Mouse (Mus musculus): Measurements from ENCODE around the gene Plppr3.

Plppr3 gene

DNA sequence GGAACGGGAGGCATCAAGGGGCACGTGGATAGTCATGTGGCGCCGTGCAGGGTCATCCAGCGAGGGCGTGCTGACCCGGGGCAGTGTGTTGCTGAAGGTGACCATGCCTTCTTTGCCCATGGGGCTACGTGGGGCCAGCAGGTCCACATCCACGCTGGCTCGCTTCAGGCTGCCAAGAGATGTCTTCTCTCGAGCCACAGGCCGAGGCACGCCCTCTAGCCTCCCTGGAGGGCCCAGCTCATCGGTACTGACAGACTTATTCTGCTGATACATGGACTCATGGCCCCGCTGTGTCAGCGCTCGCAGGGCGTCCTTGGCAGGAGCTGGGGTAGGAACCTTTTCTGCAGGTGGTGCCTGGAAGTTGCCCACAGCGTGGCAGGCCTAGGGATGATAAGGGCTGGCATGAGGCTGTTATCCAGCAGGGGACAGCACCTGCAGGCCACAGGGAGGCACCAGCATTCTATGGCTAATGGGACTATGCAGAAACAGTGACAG lies 8.6 kb downstream of the Plppr3 start:
- DNase-seq (ENCODE audit: low spot score), result no peak

DNA sequence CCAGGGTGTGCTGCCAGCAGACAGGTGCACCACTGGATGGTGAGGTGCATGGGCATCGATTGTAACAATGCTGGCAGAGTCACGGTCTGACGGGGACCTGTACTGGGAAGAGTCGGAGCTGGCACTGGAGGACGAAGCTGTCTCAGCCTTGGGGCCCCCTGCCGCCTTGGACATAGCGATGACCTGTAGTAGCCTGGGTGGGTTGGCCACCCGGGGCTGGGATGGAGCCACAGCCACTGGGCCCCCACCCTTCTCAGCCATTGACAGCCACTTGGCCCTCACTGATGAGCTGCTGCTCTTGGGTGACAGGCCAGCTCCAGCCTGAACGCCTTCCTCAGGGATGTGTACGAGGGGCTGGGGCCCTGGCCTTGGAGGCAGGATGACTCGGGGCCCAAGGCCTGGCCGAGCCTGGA lies 9.2 kb downstream of the Plppr3 start:
- no peak for DNase-seq (ENCODE audit: low spot score)

DNA sequence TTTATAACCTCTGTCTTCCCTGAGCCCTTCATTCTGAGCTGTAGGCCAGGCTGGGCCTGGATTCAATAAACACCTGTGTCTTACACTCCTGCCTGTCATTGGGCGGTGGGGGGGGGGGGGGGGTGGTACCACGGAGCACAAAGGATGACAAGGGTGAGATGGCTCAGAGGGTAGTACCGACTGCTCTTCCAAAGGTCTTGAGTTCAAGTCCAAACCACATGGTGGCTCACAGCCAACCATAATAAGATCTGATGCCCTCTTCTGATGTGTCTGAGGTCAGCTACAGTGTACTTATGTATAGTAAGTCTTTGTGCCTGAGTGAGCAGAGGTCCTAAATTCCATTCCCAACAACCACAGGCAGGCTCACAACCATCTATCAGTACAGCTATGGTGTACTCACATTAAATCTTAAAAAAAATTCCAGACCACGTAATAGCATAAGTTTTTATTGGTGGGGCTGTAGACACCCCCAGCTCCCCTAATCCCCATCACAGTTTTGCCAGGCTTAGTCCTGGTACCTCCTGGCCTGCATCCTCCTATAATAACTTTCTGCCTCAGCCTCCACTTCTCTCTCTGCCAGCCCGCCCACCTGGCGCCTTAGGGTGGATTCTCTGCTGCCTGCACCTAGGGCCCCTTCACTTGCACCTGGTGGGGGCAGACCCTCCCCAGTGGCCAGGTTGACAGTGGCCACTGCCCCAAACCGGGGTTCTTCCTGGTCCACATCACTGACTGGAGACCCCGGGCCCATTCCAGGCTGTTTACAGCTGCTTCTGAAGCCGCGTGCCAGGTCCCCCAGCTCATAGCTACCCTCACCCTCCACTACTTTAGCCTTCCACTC lies 9.9 kb downstream of the Plppr3 start:
- DNase-seq (ENCODE audit: low spot score), result no peak

DNA sequence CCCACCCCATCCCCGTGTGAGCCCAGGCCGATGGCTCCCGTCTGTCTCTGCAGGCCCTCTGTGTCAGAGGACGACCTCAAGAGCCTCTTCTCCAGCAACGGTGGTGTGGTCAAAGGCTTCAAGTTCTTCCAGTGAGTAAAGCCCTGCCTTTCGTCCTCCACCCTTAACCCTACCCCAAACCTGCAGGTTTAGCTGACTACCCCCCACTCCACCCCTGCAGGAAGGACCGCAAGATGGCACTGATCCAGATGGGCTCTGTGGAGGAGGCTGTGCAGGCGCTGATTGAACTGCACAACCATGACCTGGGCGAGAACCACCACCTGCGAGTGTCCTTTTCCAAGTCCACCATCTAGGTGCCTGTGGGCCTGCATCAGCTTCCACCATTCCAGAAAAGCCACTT lies 11.5 kb downstream of the Plppr3 start:
- DNase-seq (ENCODE audit: low spot score), result no peak

DNA sequence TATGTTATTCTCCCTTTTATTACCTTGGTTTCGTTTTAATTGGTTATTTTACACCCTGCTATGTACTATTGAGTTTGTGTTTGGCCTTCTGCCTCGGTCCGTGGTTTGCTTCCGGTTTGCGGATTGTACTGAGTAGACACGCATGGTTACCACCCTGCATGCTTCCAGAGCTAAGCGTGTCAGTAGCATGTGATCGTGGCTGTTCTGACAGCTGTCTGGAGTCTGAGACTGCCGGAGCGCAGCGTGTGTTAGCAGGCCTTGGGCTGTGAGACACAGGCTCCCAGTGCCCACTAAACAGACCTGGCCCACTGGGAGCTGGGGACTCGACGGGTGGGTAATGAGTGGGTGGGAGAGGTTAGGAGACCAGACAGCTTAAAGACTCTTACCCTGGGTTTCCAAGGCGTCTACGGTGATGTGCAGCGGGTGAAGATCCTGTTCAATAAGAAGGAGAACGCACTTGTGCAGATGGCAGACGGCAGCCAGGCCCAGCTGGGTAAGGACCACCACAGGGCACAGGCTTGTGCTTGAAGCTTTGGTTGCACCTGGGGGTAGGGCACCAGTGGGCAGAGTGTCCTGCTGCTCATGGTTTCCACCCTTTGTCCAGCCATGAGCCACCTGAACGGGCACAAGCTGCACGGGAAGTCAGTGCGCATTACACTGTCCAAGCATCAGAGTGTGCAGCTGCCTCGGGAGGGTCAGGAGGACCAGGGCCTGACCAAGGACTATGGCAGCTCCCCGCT lies 12.2 kb downstream of the Plppr3 start:
- DNase-seq (ENCODE audit: low spot score), result no peak

DNA sequence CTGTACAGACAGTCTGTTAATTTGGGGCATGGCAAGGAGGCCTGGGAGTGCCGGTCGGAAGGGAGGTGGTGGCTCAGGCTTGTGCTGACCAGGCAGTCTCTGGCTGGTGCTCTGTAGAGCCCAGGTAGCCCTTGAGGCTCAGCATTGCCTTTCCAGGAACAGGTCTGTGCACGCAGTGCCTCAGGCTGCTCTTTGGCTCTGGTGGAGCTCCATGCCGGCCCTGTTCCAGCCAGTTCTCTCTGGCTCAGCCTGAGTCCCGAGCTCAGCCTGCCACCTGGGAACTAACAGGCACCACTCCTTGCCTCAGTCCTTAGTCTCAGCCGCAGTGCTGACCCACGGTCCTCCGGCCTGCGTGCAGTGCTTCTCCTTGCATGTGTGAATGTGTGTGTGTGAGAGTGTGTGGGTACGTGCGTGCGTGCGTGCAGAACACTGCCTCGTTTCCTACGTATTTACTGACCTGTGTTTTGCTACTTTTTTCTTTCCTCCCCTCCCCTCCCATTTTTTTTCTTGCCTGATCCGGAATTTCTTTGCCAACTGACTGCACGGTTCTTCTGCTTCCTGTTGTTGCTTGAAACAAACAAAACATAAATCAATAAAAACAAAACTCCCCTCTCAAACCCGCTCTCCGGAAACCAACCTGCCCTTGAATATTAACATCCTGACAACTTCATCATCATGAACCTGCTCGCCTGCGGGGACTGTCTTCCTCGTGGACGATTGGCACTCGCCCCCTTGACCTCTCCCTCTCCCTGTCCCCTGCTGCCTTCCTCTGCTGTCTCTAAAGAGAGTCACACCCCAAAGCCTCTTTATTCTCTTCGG lies 13.0 kb downstream of the Plppr3 start:
- DNase-seq (ENCODE audit: low spot score), result no peak

DNA sequence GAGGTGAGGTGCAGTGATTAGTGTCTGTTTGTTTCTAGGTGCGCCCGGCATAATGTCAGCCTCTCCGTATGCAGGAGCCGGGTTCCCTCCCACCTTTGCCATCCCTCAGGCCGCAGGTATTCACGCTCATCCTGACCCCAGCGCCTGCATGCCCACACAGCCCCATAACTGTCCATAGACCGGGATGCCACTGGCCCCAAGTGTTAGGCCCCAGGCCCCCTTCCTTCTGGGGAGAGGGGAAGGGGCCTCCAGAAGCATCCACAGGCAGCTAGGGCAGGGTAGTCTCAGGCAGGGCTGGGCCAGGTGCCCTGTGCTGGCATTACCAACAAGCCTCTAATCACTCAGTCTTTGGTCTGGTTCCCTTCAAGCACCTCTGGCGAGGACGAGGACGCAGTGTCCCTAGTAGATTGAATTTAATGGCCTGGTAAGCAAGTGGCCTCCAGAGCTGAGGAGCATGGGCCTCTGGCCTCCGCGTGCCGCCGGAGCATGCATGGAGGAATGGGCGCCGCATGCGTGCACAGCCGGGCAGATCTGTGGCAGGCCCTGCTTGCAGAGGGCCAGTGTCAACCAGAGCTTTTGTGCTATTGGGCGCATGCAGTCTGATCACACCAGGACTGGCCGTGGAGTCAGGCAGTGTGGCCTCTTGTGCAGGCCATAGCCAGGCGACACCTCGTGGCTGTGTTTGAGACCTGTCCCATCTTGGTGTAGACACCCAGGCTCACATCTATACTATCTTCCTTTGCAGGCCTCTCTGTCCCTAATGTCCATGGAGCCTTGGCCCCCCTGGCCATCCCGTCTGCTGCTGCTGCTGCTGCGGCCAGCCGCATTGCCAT lies 14.1 kb downstream of the Plppr3 start:
- DNase-seq (ENCODE audit: low spot score), result no peak

DNA sequence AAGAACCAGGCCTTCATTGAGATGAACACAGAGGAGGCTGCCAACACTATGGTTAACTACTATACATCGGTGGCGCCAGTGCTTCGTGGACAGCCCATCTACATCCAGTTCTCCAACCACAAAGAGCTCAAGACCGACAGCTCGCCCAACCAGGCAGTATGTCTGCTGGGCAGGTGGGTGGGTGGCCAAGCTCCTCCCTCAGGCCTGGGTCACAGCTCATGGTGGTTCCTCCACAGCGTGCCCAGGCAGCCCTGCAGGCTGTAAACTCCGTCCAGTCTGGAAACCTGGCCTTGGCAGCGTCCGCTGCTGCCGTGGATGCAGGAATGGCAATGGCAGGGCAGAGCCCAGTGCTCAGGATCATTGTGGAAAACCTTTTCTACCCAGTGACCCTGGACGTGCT lies 15.3 kb downstream of the Plppr3 start:
- no peak for DNase-seq (ENCODE audit: low spot score)

DNA sequence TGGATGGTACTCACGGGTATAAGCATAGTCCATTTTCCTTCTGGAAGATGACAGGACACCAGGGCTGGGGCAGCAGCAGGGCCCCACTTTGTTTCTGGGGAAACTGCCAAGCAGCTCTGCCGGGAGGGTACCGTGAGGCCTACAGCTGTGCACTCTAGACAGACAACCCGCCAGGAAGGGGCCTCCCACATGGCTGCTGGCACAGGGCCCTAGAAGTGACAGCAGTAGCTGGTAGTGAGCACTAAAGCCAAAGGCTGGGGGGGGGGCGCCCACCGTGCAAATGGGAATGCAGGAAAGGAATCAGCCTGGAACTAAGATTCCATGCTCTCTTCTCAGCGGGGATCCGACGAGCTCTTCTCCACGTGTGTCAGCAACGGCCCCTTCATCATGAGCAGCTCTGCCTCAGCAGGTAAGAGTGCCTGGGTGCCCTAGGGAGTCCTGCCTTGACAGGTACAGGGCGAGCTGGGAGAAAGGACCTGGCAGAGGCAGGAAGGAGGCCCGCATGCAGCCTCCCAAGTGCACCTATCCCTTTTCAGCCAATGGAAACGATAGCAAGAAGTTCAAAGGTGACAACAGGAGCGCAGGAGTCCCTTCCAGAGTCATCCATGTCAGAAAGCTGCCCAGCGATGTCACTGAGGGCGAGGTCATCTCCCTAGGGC lies 15.9 kb downstream of the Plppr3 start:
- DNase-seq (ENCODE audit: low spot score), result no peak

DNA sequence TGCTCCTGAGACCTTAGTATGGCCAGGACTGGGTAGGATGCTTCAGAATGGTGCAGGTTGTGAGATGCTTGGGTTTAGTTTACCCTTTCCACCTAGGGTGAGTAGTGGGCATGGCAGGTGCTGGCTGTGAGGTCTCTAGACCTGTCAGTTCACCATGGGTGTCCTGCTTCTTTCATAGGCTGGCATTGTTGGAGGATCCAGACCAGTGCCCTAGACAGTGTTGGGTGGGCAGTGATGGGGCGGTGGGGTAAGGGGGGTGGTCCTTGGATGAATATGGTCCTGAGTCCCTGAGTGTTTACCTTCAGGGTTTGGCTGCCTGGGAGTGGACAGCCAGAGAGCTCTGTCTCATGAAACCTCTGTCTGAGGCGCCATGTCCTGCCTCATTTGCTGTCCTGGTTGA lies 16.5 kb downstream of the Plppr3 start:
- DNase-seq (ENCODE audit: low spot score), result no peak

DNA sequence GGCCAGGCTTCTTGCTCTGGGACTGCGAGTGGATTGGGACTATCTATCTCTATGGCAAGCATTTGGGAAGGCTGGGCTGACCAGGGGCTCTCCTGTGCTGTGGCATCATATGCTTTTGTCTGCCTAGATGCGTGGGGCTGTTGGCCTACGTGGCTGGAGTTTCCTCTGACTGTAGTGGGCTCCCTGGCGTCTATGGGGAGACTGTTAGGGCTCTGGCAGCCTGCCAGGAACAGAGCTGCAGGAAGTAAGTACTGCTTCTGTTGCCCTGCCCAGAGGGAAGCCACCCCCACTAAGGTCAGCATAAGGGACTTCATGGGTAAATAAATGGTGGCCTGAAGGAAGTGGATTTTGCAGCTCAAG lies 17.0 kb downstream of the Plppr3 start:
- DNase-seq (ENCODE audit: low spot score), result no peak

DNA sequence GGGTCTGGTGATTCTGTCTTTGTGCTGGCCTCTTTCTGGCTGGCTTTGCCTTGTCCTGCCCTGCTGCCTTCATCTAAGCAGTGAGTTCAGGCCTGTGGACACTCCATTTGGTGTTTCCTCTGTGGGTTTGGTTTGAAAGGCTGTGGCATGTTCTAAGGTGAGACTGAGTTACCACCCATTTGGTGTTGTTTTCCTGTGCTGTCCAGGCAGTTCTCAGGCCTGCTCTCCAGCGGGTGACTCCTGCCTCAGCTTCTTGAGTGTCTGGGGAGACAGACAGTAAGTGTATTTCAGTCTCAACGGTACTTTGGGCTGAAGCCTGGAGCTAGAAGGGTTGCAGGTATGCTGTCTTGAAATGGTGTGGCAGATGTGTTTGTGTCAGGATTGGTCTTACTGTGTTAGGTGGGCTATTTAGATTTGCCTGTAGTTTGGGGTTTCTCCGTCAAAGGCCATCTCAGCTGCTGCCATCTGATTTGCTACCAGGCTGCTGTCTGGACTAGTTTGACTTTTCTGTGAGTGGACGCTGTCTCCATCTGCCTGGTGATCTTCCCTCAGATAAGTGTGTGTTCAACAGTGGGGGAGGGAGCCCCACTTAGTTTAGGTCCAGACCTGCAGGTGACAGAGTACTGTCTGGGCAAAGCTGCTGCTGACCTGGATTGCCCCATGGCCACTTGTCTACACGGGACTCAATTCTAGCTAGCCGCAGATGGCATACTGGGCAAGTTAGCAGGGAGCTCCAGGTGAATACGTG lies 17.6 kb downstream of the Plppr3 start:
- no peak for DNase-seq (ENCODE audit: low spot score)

DNA sequence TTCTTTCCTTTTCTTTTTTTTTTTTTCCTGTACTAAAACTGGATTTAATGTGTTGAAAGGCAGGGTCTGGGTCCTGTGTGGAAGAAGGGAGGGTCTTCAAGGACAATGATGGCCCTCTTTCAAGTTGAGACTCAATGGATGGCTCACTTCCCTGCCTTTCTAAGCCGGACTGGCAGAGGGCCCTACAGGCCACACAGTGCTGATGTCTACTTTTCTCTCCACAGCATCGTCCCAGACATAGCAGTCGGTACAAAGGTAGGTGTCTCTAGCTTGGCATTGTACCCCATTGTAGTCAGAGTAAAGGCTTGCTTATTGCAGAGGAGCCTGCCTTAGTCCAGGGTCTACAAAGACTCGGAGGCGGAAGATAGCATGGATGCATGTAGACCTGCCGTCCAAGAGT lies 18.2 kb downstream of the Plppr3 start:
- no peak for DNase-seq (ENCODE audit: low spot score)

DNA sequence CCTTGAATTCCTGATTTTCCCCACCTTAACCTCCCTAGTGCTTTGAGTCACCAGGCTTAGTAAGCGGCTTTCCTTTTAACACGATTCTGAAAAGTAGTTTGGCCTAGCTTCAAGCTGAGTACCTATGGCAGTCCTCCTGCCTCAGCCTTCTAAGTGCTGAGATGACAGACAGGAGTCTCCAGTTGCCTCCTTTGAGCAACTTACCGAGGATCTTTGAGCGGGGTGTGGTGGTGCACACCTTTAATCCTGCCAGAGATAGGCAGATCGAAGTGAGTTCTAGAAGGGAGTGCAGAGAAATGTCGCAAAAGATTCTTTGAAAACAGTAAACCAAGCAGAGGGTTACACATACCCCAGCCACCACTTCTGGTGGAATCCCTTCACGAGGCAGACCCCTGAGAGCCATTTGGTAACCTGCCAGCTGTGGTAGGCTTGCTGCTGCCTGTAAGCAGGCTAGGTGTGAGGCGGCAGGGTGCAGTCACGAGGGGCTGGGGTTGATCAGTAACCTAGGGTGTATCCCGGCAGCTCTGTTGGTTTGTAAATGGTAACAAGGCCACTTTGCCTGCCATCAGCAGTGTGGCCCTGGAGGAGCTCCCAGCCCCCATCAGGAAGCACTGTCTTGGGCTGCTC lies 18.8 kb downstream of the Plppr3 start:
- no peak for DNase-seq (ENCODE audit: low spot score)

DNA sequence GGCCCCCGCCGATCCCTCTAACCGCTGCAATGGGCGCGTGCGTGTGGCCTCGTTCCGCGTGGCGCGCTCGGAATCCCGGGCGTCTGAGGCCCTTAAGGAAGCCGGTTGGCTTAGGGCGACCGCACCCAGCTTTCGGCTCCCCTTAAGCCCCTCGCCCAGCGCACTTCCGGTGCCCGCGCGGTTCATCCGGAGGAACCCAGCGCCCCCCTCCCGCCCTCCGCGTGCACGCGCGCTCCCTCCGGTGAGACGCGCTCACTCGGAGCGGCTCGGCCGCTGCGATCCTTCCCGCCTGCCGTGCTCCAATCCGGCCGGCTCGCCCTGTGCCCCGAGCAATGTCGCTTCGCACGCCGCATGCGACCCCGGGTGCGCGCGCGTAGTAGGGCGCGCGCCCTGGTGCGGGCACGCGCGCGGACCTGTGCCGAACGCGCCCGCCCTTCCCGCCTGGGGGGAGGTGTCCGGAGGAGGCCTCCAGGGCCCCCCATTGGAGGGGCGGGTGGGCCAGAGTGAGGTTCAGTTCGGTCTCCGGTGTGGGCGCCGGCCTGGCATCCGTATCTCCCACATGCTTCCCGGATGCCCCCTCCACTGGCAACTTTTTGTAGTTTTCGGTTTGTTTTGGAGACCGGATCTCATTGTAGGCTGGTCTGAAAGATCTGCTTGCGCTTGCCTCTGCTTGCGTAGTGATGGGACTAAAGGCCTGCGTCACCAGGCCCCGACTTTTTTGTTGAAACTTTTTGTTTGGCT lies 19.5 kb downstream of the Plppr3 start:
- DNase-seq (ENCODE audit: low spot score), result peak; percentile 83

DNA sequence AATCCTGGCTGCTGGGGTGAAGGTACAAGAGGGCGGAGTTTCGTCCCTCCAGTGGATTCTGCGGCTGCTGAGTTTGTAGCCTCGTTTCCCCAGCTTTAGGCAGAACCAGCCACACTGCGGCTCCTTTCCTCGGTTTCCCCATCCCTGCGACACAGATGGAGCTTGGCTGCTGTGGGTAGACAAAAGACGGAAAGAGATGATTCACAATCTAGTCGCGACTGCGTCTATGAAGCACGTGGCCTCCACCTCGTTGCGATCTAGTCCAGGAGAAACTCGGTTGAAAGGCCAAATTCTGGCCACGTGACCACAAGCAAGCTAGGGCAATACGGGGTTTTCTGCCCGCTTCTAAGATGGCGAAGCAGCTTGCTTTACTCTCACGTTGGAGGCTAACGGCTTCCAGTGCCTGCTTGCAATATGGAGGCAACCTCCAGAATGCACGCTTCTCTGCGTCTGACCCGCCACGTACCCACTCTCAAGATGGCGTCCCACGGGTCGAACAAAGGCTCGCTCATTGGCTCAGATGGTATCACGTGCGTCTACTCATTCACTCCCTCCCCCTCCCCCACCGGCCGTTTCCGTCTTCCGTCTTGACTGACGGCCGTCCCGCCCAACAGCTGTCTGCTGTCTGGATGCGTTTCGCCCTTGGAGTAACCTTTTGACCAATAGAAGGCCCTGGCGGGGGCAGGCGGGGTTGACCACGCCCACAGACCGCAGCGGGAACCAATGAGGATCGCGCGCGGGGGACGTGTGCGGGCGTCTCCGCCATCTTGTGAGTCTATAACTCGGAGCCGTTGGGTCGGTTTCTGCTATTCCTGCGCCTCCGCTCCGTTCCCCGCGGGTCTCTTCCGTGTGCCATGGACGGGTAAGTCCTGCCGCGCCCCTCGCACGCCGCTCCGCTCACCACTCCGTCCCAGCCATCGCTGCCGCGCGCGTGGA lies 20.3 kb downstream of the Plppr3 start, which contains the start of gene Ptbp1:
Gene Ptbp1, plus strand, starts transcription at position 568 of the 936 bp plus-strand sequence.
- peak; percentile 100 for DNase-seq (ENCODE audit: low spot score)

DNA sequence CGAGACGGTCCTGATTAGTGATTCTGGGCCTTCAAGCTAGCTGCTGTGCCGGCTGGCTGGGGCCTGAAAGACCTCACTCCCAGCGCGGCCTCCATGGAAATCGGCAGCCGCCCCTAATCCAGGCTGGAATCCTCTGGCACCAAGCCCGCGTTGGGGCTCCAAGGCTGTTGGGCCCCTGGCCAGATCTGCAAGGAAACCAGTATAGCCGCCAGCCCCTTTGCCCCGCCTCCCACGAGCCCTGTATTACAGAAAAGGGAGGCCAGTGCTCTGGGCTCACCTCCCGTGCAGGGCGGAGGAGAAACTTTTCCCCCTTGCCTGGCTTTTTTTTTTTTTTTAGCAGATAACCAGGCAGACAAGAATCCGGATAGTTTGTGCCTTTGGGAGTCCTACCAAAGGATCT lies 21.0 kb downstream of the Plppr3 start:
- peak; percentile 81 for DNase-seq (ENCODE audit: low spot score)

DNA sequence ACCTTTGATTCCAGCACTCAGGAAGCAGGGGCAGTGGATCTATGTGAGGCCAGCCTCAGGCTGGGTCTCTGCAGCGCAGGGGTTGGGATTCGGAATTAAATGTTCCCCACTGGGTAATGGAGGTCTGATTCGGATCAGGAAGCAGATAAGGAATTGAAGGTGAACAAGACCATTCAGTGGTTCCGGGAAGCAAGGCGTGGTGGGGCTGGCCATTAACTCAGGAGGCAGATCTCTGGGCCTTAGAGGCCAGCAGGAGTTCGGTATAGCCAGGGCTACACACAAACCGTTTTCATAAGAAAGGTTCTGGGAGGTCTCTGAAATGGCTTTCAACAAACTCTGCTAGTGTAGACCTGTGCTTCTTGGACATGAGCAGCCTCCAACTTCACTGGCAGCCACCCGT lies 21.6 kb downstream of the Plppr3 start:
- no peak for DNase-seq (ENCODE audit: low spot score)

Measured in embryo, embryonic 10 days (tissue).